Mouse (Mus musculus) stomach, embryonic 16.5 days (tissue): ENCODE data around the gene Ubxn11. TPM values are rescaled to one million over a fixed set of nuclear protein-coding genes. Genes with fewer than 3 reads are reported as not detected.
A peak's percentile ranks its signal among the peaks of the same experiment; 100 is the strongest.

Experiments used
- ATAC-seq: fragments of 200-750 bp; cut with Nextera tagmentation; 2 replicates; pipeline ENCODE4 v1.8.0; 2017; ENCODE audit warnings: moderate number of reproducible peaks, moderate TSS enrichment; ENCODE audit not compliant: insufficient read depth, low FRiP score
- H3K27ac ChIP-seq: fragments of 300-500 bp; sonication (generic); 2 replicates; pipeline ENCODE4 v1.5.1; 2014; ENCODE audit warnings: low read length
- H3K27me3 ChIP-seq: fragments of 300-500 bp; sonication (generic); 2 replicates; pipeline ENCODE4 v1.6.1; 2014; ENCODE audit warnings: low read length, control low read depth, mixed read lengths; ENCODE audit not compliant: control insufficient read depth, insufficient read depth
- H3K36me3 ChIP-seq: fragments of 300-500 bp; sonication (generic); 2 replicates; pipeline ENCODE4 v1.6.1; 2014; ENCODE audit warnings: low read length; ENCODE audit not compliant: control insufficient read depth, insufficient read depth
- H3K4me1 ChIP-seq: fragments of 300-500 bp; sonication (generic); 2 replicates; pipeline ENCODE4 v1.6.1; 2014; ENCODE audit warnings: low read length, control low read depth, mixed read lengths; ENCODE audit not compliant: control insufficient read depth, insufficient read depth
- H3K4me2 ChIP-seq: fragments of 300-500 bp; sonication (generic); 2 replicates; pipeline ENCODE4 v1.6.1; 2014; ENCODE audit warnings: low read depth, low read length, mixed read lengths
- H3K4me3 ChIP-seq: fragments of 300-500 bp; sonication (generic); replicated peaks from 2 replicates; pipeline ENCODE4 v1.5.1; 2014; ENCODE audit warnings: mild to moderate bottlenecking, low read length
- H3K9ac ChIP-seq: fragments of 300-500 bp; sonication (generic); 2 replicates; pipeline ENCODE4 v1.6.1; 2014; ENCODE audit warnings: low read length
- H3K9me3 ChIP-seq: fragments of 300-500 bp; sonication (generic); replicated peaks from 2 replicates; pipeline ENCODE4 v1.6.1; 2016; ENCODE audit warnings: low read length, control low read depth; ENCODE audit not compliant: control insufficient read depth
- WGBS: fragments of 180-500 bp; shearing (Covaris S2); extraction: QIAGEN DNeasy Blood & Tissue Kit; methylation state at CpG from one replicate; pipeline ENCODE4 v1.1.7; 2014; 5-methylcytosine and 5-hydroxymethylcytosine counted together
- polyA plus RNA-seq: library from polyadenylated mRNA; unstranded; fragments of >200 nt; fragmentation: Nextera tagmentation; extraction: Ambion mirVana; gene quantifications from 2 replicates; pipeline ENCODE4 v1.2.1, GENCODE M21; 2015

Ubxn11 gene
- polyA plus RNA-seq, 1 experiment from 2014 or later: 6.4 TPM

GRCm38 (mm10) chr4:134065431-134066004, 36.9 kb upstream of the Ubxn11 start:
- H3K27ac ChIP-seq: 0 out of 2 replicates have a peak overlapping the region, but pooled peaks have one; percentile 25
- 15% methylated on average over 23 of the region's 23 CpGs for whole genome bisulfite sequencing
- H3K27me3 ChIP-seq: no peaks in the 10 kb centered on the region
- H3K4me2 ChIP-seq: peak overlapping the region; percentile 45; the same call in 1 of the 2 replicates
- no peaks in the 10 kb centered on the region for H3K9me3 ChIP-seq
- H3K4me1 ChIP-seq: peaks cover 5% of the 10 kb centered on the region; the same call in 1 of the 2 replicates
- peak overlapping the region; percentile 20; the same call in 1 of the 2 replicates for H3K9ac ChIP-seq
- peak; percentile 49; the same call in 1 of the 2 replicates for ATAC-seq
- H3K36me3 ChIP-seq: no peaks in the 10 kb centered on the region
- peak overlapping the region; percentile 28 for H3K4me3 ChIP-seq

GRCm38 (mm10) chr4:134067383-134067782, 35.0 kb upstream of the Ubxn11 start:
- WGBS: 62% methylated on average over 8 of the region's 8 CpGs
- H3K4me1 ChIP-seq: peaks cover 1% of the 10 kb centered on the region; the same call in 1 of the 2 replicates
- H3K4me2 ChIP-seq: peak overlapping the region; percentile 45
- no peaks in the 10 kb centered on the region for H3K9me3 ChIP-seq
- H3K4me3 ChIP-seq: peak overlapping the region; percentile 28
- H3K9ac ChIP-seq: peak overlapping the region; percentile 54
- peak; percentile 73 for ATAC-seq
- no peaks in the 10 kb centered on the region for H3K27me3 ChIP-seq
- no peaks in the 10 kb centered on the region for H3K36me3 ChIP-seq
- H3K27ac ChIP-seq: peak overlapping the region; percentile 89

DNA sequence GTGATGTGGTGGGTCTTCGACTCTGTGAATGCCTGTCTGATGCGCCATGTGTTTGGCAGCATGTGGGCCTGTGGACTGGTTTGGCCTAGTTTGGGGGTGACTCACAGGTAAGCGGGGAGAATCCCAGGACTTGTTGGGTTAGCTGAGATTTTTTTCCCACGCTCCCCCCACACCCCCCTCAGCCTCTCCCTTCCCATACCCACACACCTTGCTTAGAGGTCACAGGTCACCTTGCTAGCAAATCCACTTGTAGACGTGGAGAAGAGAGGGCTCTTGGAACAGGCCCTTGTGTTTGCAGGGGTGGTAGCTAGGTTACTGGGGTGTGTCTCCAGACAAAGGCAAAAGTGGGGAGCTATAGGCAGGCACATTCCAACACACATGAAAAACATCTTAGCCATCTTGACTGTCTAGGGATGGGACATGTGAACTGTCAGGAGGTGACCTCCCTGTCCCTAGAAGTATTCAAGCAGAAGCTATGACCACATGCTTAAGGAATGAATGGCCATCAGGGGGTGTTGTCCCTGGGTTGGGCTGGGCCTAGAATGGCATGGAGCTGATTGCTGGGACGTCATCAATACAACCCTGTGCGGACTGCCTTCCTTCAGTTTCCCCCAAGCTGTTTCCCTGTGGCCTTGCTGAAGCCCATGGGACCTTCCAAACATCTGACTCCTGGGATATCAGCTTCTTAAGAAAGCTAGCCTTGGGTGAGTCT, 34.4 kb upstream of the Ubxn11 start:
- no peak overlapping the region for H3K9ac ChIP-seq
- no peaks in the 10 kb centered on the region for H3K9me3 ChIP-seq
- peak overlapping the region; percentile 28; the same call in 1 of the 2 replicates for H3K4me3 ChIP-seq
- ATAC-seq: peak; percentile 58
- H3K4me2 ChIP-seq: peak overlapping the region; percentile 45; the same call in 1 of the 2 replicates
- H3K27me3 ChIP-seq: no peaks in the 10 kb centered on the region
- no peaks in the 10 kb centered on the region for H3K36me3 ChIP-seq
- H3K4me1 ChIP-seq: no peaks in the 10 kb centered on the region
- H3K27ac ChIP-seq: peak overlapping the region; percentile 89
- WGBS: 61% methylated on average over 7 of the region's 7 CpGs

DNA sequence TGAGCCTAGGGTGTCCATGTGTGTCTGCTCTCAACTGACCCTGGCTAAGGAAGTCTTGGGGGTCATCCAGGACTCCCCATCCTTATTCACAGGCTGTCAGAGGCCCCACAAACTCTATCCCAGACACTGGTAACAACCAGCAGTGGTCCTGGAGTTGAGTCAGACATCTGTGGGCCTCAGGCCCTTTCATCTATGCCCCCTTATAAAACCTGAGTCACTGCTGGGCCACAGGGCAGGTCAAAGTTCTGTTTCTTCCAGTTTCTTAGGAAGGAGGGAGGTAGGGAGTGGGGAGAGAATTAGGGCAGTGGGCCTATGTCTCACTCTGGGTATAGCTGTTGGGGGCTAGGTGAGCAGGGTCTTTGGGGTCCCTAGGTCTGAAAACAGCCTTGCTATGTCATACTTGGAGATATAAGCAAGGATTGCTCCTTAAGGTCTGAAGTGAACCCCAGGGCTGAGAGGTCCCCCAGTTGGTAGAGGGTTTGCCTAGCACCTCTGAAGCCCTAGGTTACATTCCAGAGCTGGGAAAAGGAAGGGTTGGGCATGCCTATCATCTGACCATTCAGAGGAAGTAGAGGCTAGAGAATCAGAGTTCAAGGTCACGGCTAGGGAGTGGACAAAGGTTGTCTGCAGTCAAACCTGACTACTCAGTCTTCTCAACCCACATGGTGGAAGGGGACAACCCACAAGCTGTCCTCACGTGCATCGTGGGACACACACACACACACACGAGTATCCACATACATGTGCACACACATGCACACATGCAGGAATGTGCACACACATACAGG, 33.4 kb upstream of the Ubxn11 start:
- no peak for ATAC-seq
- 84% methylated on average over 4 of the region's 4 CpGs for WGBS
- H3K36me3 ChIP-seq: no peaks in the 10 kb centered on the region
- H3K9ac ChIP-seq: no peak overlapping the region
- no peaks in the 10 kb centered on the region for H3K9me3 ChIP-seq
- H3K4me2 ChIP-seq: no peak overlapping the region
- no peaks in the 10 kb centered on the region for H3K27me3 ChIP-seq
- H3K4me1 ChIP-seq: no peaks in the 10 kb centered on the region
- no peak overlapping the region for H3K4me3 ChIP-seq
- H3K27ac ChIP-seq: peak overlapping the region; percentile 89; the same call in 1 of the 2 replicates

- Histone ChIP-seq H3K27ac (no peak overlapping the region), H3K36me3 (no peaks in the 10 kb centered on the region), H3K4me3 (no peak overlapping the region), H3K9me3 (no peaks in the 10 kb centered on the region), H3K9ac (no peak overlapping the region), H3K27me3 (no peaks in the 10 kb centered on the region), H3K4me2 (no peak overlapping the region), H3K4me1 (peaks cover 4% of the 10 kb centered on the region)
- no peak for ATAC-seq
- 11% methylated on average over 3 of the region's 3 CpGs for WGBS
These were observed 23.7 kb upstream of the Ubxn11 start for GRCm38 (mm10) chr4:134078694-134079093.

- Histone ChIP-seq H3K9me3 (no peaks in the 10 kb centered on the region), H3K36me3 (no peaks in the 10 kb centered on the region), H3K4me2 (no peak overlapping the region), H3K27ac (no peak overlapping the region), H3K4me3 (no peak overlapping the region), H3K27me3 (no peaks in the 10 kb centered on the region), H3K4me1 (peaks cover 4% of the 10 kb centered on the region), H3K9ac (no peak overlapping the region)
- no peak for ATAC-seq
- 85% methylated on average over 4 of the region's 4 CpGs for WGBS
These were observed 21.7 kb upstream of the Ubxn11 start for GRCm38 (mm10) chr4:134080674-134081073.

DNA sequence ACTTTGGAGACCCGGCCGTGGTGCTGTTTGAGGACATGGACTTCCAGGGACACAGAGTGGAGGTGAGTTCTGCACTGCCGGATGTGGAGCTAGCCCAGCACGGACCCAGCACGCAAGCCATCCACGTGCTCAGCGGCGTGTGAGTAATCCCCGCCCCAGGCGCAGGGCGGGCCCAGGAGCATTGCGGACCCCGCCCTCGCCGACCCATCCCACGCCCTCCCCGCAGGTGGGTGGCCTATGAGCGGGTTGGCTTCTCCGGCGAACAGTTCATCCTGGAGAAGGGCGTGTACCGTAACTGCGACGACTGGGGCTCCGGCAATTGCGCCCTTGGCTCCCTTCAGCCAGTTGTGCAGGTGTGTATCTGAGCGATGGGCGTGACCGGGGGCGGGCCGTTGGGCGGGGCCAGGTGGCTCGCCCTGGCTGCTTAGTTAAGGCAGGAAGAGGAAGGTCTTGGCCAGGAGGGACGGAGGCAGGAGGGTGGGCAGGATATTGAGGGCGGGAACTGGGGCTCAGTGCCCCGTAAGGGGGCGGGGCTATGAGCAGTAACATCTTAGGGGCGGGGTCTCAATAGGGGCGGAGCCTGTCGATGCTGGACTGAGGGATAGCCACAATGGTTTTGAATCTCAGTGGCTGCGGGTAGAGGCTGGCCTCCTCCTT, 20.5 kb upstream of the Ubxn11 start:
- ATAC-seq: peak; percentile 94
- Histone ChIP-seq H3K9ac (peak overlapping the region; percentile 42; the same call in 1 of the 2 replicates), H3K36me3 (no peaks in the 10 kb centered on the region), H3K4me2 (peak overlapping the region; percentile 76), H3K27me3 (no peaks in the 10 kb centered on the region), H3K4me3 (peak overlapping the region; percentile 37), H3K27ac (no peak overlapping the region), H3K4me1 (peaks cover 4% of the 10 kb centered on the region), H3K9me3 (no peaks in the 10 kb centered on the region)
- WGBS: under 1% methylated on average over 40 of the region's 41 CpGs

DNA sequence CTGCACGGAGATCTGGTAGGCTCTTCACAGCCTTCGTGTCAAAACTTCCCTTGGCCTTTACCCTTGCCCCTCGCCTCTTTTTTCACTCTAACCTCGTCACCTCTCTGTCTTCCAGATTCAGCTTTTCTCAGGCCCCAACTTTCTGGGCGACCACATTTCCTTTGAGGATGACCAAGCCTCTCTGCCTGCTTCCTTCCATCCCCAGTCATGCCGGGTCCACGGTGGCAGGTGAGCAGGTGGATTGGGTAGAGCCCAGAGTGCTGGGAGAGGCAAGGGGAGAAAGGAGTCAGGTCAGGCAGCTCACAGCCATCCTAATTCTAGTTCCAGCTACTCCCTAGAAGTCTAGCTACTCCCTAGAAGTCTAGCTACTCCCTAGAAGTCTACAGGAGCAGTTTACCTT, 19.9 kb upstream of the Ubxn11 start:
- H3K9ac ChIP-seq: peak overlapping the region; percentile 29; the same call in 1 of the 2 replicates
- no peaks in the 10 kb centered on the region for H3K27me3 ChIP-seq
- peak overlapping the region; percentile 37 for H3K4me3 ChIP-seq
- no peak overlapping the region for H3K27ac ChIP-seq
- H3K36me3 ChIP-seq: no peaks in the 10 kb centered on the region
- H3K9me3 ChIP-seq: no peaks in the 10 kb centered on the region
- peaks cover 4% of the 10 kb centered on the region for H3K4me1 ChIP-seq
- H3K4me2 ChIP-seq: peak overlapping the region; percentile 76
- WGBS: 7% methylated on average over 7 of the region's 7 CpGs
- no peak for ATAC-seq
